Mouse (Mus musculus): ENCODE measurements at regions not wholly inside any gene's neighbourhood (a gene's known extent, or its start where the extent isn't known, plus 50 kb on each side); places are given as distances from the start of the nearest gene placed in this dataset.

- DNase-seq (ENCODE audit: extremely low spot score, low spot score): no peak
Measured at GRCm38 (mm10) chr12:94733179-94733578, 958.8 kb upstream of the Flrt2 start.

GRCm38 (mm10) chr12:94737263-94737662 lies 954.8 kb upstream of the Flrt2 start:
- no peak for DNase-seq (ENCODE audit: extremely low spot score, low spot score)

GRCm38 (mm10) chr12:94749747-94750515 lies 942.1 kb upstream of the Flrt2 start:
- DNase-seq (ENCODE audit: extremely low spot score, low spot score): no peak

- no peak for DNase-seq (ENCODE audit: extremely low spot score, low spot score)
Measured at GRCm38 (mm10) chr12:94755754-94756153, 936.3 kb upstream of the Flrt2 start.

- no peak for DNase-seq (ENCODE audit: extremely low spot score, low spot score)
Measured at GRCm38 (mm10) chr12:94795913-94796615, 896.0 kb upstream of the Flrt2 start.

GRCm38 (mm10) chr12:94804692-94805091 lies 887.3 kb upstream of the Flrt2 start:
- DNase-seq (ENCODE audit: extremely low spot score, low spot score): no peak

GRCm38 (mm10) chr12:94831400-94831799 lies 860.6 kb upstream of the Flrt2 start:
- DNase-seq (ENCODE audit: extremely low spot score, low spot score): no peak

GRCm38 (mm10) chr12:94862720-94863119 lies 829.3 kb upstream of the Flrt2 start:
- DNase-seq (ENCODE audit: extremely low spot score, low spot score): no peak

GRCm38 (mm10) chr12:94910816-94911215 lies 781.2 kb upstream of the Flrt2 start:
- no peak for DNase-seq (ENCODE audit: extremely low spot score, low spot score)

- DNase-seq (ENCODE audit: extremely low spot score, low spot score): no peak
Measured at GRCm38 (mm10) chr12:94943067-94943466, 749.0 kb upstream of the Flrt2 start.
